Comparison of ENCODE assay signal across 11 mouse cellular contexts in genomic region chr4:45435899-45436298, GRCm38 (mm10). TPM values are rescaled to one million over a fixed set of nuclear protein-coding genes. Genes with fewer than 3 reads are reported as not detected.
DNase-seq lines count a peak whose midpoint lies in the region; ATAC-seq lines count a peak whose summit lies in the region.
"Had no signal": no experiment of that assay in that cellular context is flagged by ENCODE, and none has a peak within 500 bp of the region (broad histone marks: within the 10 kb centered on the region; RNA-seq: fewer than 3 reads in every experiment).

No protein-coding gene starts in this region.

- peak overlapping the region; percentile 40; the same call in 1 of the 2 replicates for H3K9ac ChIP-seq in forebrain, embryonic 13.5 days
- no peak overlapping the region for H3K9ac ChIP-seq in forebrain, embryonic 11.5 days (ENCODE audit: low read length)

- 67% methylated on average over 2 of the region's 2 CpGs for WGBS in forebrain, embryonic 13.5 days
- 57% methylated on average over 2 of the region's 2 CpGs for WGBS in forebrain, embryonic 11.5 days

- no peaks in the 10 kb centered on the region for H3K9me3 ChIP-seq in forebrain, embryonic 13.5 days (replicated peaks)
- no peaks in the 10 kb centered on the region for H3K9me3 ChIP-seq in forebrain, embryonic 11.5 days (ENCODE audit: control insufficient read depth, low read length)

- peaks cover 61% of the 10 kb centered on the region for H3K4me1 ChIP-seq in forebrain, embryonic 13.5 days
- peaks cover 4% of the 10 kb centered on the region; the same call in 1 of the 2 replicates for H3K4me1 ChIP-seq in forebrain, embryonic 11.5 days (replicated peaks; ENCODE audit: control insufficient read depth, insufficient read depth, low read length)

- no peaks in the 10 kb centered on the region for H3K27me3 ChIP-seq in forebrain, embryonic 13.5 days
- no peaks in the 10 kb centered on the region for H3K27me3 ChIP-seq in forebrain, embryonic 11.5 days (ENCODE audit: control insufficient read depth, insufficient read depth, low read length)

- H3K4me2 ChIP-seq in forebrain, embryonic 13.5 days, result no peak overlapping the region
- no peak overlapping the region for H3K4me2 ChIP-seq in forebrain, embryonic 11.5 days (ENCODE audit: low read depth, low read length, severe bottlenecking)

- no peak overlapping the region for H3K4me3 ChIP-seq in forebrain, embryonic 13.5 days
- H3K4me3 ChIP-seq in forebrain, embryonic 11.5 days (ENCODE audit: low read depth, low read length), result no peak overlapping the region

- no peak for ATAC-seq in forebrain, embryonic 13.5 days
- ATAC-seq in forebrain, embryonic 11.5 days (replicated peaks; ENCODE audit: low FRiP score), result no peak
- no peak for ATAC-seq in CD4-positive, CD25-positive, alpha-beta regulatory T cell, adult 4 months

- H3K36me3 ChIP-seq in forebrain, embryonic 13.5 days (ENCODE audit: poor library complexity, severe bottlenecking), result peaks cover 11% of the 10 kb centered on the region; the same call in 1 of the 2 replicates
- no peaks in the 10 kb centered on the region for H3K36me3 ChIP-seq in forebrain, embryonic 11.5 days (ENCODE audit: control insufficient read depth, insufficient read depth, low read length)

- no peak for DNase-seq in forebrain, embryonic 11.5 days (ENCODE audit: low spot score)
- DNase-seq in Muller cell, postnatal 12 days (ENCODE audit: inconsistent ontology term), result peak; percentile 41
- DNase-seq in heart, postnatal 4 days, result peak; percentile 60
- peak; percentile 41 for DNase-seq in lung, postnatal 10 days
- DNase-seq in ovary, postnatal 36 days (ENCODE audit: low spot score), result no peak
- no peak for DNase-seq in cerebellum, postnatal 36 days
- DNase-seq: B cell, adult 2 months; cerebellum, adult 2 months; thymus, postnatal 14 days had no signal

- H3K27ac ChIP-seq in forebrain, embryonic 13.5 days, result 0 out of 2 replicates have a peak overlapping the region, but pooled peaks have one; percentile 6
- H3K27ac ChIP-seq in forebrain, embryonic 11.5 days (ENCODE audit: low read depth, low read length), result no peak overlapping the region

RNA-seq across cellular contexts. Expression of gene Slc25a51, which starts 27.3 kb away (rescaled TPM):
- 72.5 and 74.0 TPM in 2 replicates for polyA plus RNA-seq in forebrain, embryonic 13.5 days (2015; fragmentation: Nextera tagmentation; extraction: Ambion mirVana)
- 79.4 and 87.0 TPM in 2 replicates for polyA plus RNA-seq in forebrain, embryonic 11.5 days (2014; fragmentation: Nextera tagmentation; extraction: Ambion mirVana)
- total RNA-seq in heart, postnatal 4 days (2021), result 100 to 1,000 TPM; 120 to 124 TPM
- polyA plus RNA-seq in CD4-positive, CD25-positive, alpha-beta regulatory T cell, adult 4 months (2017; shearing (Covaris generic)), result 10 to 100 TPM; 41.0 to 66.6 TPM

Comparison
In these comparisons a context has a peak if more than half of its experiments do, and no peak if none do; other contexts are left out.
1. DNase-seq: peak in Muller cell, postnatal 12 days (single experiment), heart, postnatal 4 days (single experiment) and lung, postnatal 10 days (single experiment); none in forebrain, embryonic 11.5 days (single experiment), ovary, postnatal 36 days (single experiment) and cerebellum, postnatal 36 days (0 of 2).